Mouse (Mus musculus) heart, postnatal 36 days (tissue): ENCODE results near the gene Cct5. TPM values are rescaled to one million over a fixed set of nuclear protein-coding genes. Genes with fewer than 3 reads are reported as not detected.

Experiments
- DNase-seq, 2 experiments: peaks; one replicate each; pipeline ENCODE4 v3.0.0; 2021 to 2022
- intact Hi-C: fragments of 180-260 bp; cut with DNase I; formaldehyde crosslinking; loops from one replicate; pipeline ENCODE4 v1.15.1; 2025
- total RNA-seq, 2 experiments: library from RNA; stranded (reverse); gene quantifications; 2 replicates each; pipeline ENCODE4 v1.2.3; 2021

The Cct5 gene
- total RNA-seq, 2 experiments from 2014 or later = 148 to 149 TPM

DNA sequence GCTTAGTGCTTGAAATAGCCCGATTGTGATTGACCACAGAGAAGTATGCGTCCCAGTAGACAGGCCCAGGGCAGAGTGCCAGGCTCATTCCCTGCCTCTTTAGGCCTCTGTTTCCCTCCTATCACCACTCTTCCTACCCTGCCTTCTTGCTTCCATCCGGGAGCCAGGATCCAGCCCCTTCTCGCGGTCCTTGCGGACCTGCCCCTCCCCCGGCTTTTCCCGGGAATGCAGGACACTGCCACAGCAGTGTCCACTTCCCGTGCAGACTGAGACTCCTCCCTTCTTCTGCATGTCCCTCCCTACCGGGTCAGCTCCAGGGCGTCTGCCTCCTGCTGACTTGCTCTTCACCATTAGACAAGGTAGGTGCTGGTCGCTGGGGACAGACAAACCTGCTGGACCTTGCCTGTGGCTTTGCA, 33.0 kb downstream of the Cct5 start:
- intact Hi-C loops = loop anchor here (5.0 kb wide), 1 partner anchor 36 kb away; the partner anchor contains the start of gene March6
- peak; percentile 42 to 51 for DNase-seq

DNA sequence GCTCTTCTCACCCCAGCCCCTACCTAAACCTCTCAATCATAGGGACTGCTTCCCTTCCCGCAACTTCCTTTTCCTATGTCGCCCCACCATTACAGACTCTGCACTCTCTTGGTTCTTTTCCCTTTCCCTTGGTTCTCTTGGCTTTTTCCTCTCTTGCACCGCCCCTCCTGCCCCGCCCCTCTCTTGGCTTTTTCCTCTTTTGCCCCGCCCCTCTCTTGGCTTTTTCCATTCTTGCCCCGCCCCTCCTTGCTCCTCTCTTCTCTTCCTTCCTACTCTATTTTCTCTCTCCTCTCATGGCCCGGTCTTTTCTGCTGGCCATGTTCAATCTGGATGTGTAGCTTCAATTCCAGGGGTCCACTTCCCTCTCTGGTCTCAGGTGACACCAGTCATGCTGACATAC, 34.2 kb downstream of the Cct5 start:
- intact Hi-C loops = loop anchor here (5.0 kb wide), 1 partner anchor 35 kb away; the partner anchor contains the start of gene March6
- no peak for DNase-seq

DNA sequence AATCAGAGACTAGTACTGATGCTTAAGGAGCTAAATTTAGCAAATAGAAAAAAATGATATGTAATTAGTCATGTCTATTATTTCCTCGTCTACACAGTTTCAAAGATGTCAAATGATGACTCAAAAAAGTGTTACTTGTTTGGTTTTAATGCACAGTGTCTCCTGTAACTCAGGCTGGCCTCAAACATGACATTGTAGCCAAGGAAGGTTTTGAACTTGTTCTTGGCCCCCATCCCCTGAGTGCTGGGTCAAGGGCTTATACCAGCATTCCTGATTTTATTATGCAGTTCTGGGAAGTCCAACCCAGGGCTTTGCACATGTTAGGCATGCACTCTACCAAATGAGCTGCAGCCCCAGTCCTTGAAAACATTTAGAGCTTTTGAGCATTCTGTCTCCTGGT, 35.8 kb downstream of the Cct5 start:
- DNase-seq = no peak
- intact Hi-C loops = loop anchor here (5.0 kb wide), 1 partner anchor 33 kb away; the partner anchor contains the start of gene March6

DNA sequence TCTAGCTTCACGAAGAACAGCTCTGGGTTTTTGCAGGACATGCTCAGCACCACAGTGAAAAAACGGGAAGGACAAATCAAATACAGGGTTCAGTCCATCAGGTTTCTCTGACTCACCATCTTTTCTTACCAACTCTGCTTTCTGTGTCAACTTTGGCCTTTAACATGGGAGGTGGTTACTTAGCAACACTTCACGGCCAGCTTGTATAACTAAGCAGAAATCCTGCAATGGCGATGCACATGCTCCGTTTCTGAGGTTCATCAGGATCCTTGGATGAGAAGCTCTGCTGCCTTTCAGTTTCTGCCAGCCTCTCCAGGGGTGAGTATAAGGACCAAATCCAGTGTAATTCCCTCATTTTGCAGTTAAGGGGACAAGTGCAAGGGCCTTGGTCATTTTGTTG, 36.4 kb downstream of the Cct5 start, which contains the start of gene Cmbl:
TSS of gene Cmbl (plus strand) at position 206 of the 400 bp plus-strand sequence.
- DNase-seq = no peak
- intact Hi-C loops = loop anchor here (5.0 kb wide), 1 partner anchor 33 kb away; the partner anchor contains the start of gene March6

DNA sequence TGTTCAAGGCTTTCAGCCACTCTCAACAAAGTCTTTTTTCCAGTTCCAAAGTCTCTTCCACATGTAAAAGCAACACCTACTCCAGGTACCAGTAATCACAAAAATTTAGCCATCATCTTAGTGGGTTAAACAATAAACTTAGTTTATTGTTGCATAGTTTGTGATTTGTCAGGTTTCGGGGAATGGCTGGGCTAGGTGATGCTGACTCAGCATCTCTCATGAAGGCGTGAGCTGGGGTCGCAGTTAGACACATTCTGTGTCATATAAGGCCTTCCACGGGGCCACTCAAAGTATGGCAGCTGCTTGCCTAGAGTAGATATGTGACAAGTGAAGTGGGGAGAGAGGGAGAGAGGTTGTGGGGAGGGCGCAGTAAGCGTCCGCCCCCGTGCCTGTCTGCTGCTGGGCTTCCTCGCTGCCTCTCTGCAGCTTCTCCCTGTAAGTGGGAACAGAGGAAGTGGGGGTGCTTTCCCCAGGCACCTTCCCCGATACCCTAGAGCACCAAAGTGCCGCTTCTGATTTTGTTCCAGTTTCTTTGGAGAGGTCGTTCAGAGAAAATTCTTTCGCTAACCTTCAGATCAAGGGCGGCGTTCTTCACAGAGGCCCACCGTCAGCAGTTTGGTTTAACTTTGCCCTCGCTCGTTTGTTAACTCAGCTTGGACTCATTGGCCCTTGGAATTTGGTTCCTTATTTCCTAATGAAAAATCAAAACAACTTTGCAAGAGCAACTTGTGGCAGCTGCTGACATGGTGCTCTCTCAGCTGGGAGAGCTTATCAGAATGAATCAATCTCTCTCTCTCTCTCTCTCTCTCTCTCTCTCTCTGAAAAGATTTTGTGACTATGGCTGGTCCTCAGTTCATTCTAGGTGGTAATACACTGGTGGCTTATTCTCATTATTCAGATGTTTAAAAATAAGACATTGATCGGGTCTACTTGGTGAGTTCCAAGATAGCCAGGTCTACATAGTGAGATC, 37.7 kb downstream of the Cct5 start:
- DNase-seq = no peak
- intact Hi-C loops = no loop called here

DNA sequence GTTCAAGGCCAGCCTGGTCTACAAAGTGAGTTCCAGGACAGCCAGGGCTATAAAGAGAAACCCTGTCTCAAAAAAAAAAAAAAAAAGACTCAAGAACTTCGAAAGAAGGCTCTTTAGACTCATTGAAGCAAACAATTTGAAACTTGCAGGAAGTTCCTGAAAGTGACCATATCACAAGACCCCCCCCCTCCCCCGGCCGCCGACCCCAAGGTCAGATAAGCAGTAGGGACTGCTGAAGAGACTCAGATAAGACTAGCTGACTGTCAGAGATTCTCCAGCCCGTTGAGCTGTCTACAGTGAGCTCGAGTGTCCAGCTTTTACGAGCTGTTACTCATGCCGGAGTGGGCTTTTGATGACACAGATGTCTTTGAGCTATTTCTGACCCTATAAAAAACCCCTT, 38.8 kb downstream of the Cct5 start:
- no peak for DNase-seq
- intact Hi-C loops = no loop called here

DNA sequence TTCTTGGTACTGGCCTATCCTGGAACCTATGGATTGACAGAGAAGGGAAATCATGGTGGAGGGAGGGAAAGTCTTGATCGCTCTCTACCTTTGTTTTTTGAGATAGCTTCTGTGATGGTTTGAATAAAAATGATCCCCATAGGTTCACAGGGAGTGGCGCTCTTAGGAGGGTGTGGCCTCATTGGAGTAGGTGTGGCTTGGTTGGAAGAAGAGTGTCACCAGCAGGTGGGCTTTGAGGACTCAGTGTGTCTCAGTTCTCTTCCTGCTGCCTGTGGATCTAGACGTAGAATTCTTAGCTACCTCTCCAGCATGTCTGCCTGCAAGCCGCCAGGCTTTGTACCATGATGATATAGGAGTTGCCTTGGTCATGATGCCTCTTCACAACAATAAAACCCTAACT, 39.6 kb downstream of the Cct5 start:
- intact Hi-C loops = no loop called here

DNA sequence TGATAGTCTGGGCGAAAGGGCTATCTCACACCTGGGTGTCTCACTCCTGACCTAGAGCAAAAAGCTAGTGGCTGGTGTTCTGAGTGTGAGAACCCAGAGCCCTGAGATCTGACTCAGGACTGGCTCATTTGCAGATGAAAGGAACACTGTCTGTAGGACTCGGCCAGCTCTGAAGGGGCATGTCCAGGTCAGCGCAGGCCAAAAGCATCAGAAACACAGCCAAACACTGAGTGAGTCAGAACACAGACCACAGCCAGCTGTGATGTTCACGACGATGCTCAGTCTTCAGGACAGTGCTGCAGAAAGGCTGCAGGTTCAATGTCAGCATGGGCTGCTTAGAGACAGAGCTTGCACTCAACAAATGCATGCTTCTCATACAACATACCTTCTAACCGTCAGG, 40.2 kb downstream of the Cct5 start:
- intact Hi-C loops = no loop called here
- DNase-seq = no peak

More for the DNA sequence above, 39.6 kb downstream of the Cct5 start:
- no peak for DNase-seq

DNA sequence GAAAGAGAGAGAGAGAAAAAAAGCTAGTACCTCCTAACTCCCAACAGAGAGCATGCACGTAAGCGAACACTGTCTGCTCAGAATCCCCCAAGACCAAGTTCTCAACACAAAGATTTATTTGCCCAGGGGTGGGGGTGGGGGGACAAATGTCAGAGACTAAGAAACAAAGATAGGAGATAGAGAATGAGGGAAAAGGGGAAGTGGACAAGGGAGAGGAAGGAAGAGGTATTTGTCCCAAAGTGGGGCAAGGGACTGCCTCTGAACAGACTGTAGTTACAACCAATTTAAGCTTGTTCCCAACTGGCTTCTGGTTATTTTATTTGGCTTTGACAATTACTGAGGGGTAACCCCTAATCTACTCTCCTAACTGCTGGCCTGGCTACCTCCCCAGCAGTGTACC, 46.7 kb downstream of the Cct5 start:
- intact Hi-C loops = no loop called here
- no peak for DNase-seq

DNA sequence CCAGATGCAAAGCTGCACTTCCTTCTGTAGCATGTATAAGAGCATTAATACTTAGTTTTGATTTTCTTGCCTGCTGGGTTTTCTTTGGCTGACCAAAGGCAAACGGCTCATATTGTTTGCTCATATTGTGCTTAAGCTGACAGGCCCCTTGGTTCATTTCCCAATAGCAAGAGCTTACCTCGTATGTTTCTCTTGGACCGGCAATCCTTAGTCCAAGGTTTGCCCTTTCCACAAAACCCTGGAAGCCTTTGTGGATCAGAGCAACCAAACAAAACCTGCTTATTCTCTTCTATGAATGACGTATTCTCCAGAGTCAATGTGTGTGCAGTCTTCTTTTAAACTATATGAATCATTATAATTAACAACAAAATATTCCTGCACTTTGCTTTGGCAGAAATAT, 51.2 kb downstream of the Cct5 start:
- DNase-seq = no peak
- intact Hi-C loops = no loop called here

DNA sequence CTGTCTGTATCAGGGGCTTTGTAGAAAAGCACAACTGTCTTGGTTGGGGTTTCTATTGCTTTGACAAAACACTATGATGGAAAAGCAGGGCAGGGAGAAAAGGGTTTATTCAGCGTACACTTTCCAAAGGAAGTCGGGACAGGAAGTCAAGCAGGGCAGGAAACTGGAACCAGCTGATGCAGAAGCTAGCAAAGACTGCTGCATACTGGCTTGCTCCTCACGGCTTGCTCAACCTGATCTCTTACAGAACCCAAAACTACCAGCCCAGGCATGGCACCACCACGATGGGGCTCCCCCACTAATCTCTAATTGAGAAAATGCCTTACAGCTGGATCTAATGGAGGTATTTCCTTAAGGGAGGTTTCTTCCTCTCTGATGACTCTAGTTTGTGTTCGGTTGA, 54.2 kb downstream of the Cct5 start:
- intact Hi-C loops = no loop called here
- no peak for DNase-seq

DNA sequence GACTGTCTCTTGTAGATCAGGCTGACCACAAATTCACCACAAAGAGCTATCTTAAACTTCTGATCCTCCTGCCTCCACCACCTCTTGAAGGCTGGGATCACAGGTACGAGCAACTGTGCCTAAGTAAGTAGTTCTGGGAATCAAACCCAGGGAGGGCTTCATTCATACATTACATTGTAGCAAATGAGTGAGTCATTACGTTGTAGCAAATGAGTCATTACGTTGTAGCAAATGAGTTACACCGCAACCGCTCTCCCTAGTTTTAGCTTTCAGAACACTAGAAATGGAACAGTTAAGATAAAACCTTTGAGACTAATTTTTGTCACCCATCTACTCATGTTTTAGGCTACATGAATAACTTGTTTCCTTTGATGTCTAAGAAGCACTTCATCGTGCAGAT, 55.3 kb downstream of the Cct5 start:
- DNase-seq = no peak
- intact Hi-C loops = no loop called here

DNA sequence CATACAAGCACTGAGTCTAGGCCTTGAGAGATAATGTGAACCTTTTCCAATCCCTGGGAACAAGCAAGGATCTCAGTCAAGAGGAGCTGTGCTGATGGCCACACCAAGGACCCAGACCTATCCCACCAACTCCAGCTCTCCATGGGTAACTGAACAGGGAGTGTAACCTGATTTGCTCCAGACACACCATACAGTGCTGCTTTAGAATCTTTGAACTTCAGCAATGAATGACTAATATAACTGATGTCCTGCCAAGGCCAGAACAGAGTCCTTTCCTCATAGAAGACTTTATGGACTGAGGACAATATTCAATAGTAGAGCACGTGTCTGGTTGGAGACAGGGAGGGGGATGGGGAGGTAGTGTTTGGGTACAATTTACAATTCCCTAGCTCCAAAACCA, 56.5 kb downstream of the Cct5 start:
- intact Hi-C loops = no loop called here
- no peak for DNase-seq

DNA sequence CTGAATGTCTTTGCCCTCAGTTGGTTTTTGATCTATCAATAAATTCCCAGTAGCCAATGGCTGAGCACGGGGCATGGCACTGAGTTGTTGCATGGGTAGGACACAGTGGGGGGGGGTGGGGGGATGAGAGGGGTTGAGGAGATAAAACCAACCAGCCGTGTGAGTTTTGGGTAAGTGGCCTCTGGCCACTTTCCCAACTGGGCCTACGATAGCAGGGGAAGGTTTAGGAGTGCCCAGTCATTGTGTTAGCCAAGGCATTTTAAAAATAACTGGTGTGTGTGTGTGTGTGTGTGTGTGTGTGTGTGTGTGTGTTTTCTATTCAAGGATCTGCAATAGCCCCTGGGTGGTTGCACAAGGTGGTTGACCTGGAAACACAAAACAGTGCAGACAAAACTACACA, 58.4 kb downstream of the Cct5 start:
- DNase-seq = peak in 1 of 2 experiments; percentile 31
- intact Hi-C loops = no loop called here

DNA sequence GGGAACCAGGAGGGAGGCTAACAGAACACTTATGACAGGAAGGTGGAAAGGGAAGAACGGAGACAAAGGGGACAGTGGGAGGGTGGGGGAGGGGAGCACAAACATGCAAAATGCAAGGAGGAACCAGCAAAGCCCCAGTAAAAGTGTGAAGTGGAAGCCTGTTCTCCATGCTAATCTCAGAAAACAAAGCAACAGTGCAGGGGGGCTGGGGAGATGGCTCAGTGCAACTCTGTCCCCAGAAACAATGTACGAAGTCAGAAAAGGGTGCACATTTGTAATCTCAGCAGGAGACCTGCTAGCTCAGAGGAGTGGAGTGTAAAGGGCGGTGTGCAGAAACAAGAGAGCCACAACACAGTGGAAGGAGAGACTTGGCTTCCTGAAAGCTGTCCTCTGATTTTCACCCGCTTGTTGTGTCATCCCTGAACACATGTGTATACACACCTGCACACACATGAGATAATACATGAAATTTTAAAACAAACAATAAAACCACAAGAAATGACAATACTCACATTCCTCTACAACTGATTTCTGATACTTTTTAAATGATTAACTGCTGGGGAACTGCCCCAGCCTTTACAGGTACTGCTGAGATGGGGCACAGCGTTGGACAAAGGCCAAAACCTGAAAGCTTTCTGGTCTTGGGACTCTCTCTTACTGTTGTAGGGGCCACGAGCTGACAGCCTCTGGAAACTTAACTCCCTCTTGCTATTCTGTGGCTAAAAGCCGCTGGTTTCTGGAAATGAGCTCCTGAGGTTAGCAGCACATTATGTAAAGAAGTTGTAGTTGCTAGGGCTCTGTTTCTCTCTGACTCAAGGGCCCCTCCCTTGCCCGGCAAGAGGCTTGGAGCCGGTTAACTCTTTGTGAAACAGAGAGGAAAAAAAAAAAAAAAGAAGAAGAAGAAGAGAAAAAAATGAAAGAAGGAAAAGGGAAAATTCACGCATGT, 59.3 kb downstream of the Cct5 start:
- intact Hi-C loops = no loop called here
- no peak for DNase-seq

Other genes starting within 250 kb of the Cct5 start
- 10 to 100 TPM; 22.9 to 32.0 TPM for gene Ankrd33b, start 234.1 kb downstream of the Cct5 start, total RNA-seq
- not detected for gene Ropn1l, start 148.1 kb downstream of the Cct5 start, total RNA-seq
- 100 to 1,000 TPM; 108 to 117 TPM for gene March6, start 70.8 kb downstream of the Cct5 start, total RNA-seq
- 10 to 100 TPM; 36.4 to 38.8 TPM for gene Cmbl, start 36.4 kb downstream of the Cct5 start, total RNA-seq
- gene Fam173b, start within 50 bp of the Cct5 start, total RNA-seq = 10 to 100 TPM; 15.3 to 20.4 TPM